Mouse (Mus musculus) CD4-positive helper T cell, adult 2 months (primary cell): ENCODE data around the gene Adh7.

Experiments used
- DNase-seq: peaks from one replicate; pipeline ENCODE4 v3.0.0-alpha.2; 2012; ENCODE audit warnings: low read depth, missing footprints, low spot score

Gene Adh7

DNA sequence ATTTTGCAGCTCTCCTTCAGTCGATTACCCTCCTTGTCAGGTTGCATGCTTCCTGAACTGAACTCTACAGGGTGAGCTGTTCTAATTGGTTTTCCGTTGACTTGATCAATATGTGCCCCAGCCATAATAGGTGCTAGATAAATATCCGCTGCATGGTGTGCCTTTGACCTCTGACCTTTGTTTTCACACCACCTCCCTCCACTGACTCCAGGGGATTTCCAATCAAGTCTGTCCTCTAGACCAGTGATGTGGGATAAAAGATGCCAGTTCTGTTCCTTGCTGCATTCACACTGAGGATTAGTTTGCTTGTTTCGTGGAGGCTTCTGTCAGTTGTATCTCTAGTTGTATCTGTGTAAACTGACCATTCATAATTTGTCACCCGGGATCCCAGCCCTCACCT is 36.6 kb downstream of the Adh7 start:
- DNase-seq, result no peak

DNA sequence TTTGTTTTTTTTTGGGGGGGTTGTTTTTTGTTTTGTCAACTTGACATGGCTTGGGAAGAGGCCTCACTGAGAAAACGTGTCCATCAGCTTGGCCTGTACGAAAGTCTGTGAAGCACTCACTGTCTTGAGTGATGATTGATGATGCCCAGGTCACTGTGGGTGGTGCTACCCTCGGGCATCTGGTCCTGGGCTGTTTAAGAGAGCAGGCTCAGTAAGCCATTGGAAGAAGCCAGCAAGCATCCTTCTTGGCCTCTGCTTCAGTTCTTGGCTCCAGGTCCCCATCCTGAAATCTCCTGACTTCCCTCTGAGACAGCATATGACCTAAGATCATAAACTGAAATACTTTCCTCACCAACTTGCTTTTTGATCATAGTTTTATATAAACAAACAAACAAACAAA is 37.8 kb downstream of the Adh7 start:
- DNase-seq, result no peak

DNA sequence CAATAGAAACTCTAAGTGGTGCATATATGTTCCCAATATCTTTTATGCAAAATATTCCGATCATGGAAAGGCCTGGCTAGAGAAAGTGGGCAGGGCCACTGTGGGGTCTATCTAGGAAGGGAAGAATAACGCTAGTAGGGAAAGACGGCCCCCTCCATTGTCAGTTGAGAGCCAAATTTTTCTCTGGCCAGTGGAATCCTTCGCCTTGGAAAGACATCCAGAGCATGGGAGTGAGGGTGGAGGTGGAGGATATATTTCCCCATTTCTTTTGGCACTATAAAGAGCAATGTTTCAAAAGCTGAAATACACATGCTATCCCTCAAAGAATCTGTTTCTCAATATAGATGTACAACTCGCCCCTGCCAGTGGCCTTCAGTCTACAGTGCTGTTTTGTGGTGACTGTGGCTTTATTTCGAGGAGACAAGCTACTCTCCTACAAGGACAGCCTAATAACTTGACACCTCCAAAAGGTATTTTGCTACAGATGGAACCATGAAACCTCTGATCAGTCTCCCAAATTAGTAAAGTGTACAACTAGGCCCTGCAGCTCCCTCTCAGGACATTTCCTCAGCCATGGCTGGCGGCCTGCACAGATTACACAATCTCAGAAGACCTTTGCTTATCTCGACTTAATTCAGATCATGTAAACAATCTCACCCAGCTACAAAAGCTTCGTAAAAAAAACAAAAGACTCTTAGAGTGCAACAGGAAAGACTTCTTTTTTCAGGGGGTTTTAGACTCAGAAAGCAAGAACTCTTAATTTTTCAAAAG is 38.4 kb downstream of the Adh7 start:
- DNase-seq, result no peak

DNA sequence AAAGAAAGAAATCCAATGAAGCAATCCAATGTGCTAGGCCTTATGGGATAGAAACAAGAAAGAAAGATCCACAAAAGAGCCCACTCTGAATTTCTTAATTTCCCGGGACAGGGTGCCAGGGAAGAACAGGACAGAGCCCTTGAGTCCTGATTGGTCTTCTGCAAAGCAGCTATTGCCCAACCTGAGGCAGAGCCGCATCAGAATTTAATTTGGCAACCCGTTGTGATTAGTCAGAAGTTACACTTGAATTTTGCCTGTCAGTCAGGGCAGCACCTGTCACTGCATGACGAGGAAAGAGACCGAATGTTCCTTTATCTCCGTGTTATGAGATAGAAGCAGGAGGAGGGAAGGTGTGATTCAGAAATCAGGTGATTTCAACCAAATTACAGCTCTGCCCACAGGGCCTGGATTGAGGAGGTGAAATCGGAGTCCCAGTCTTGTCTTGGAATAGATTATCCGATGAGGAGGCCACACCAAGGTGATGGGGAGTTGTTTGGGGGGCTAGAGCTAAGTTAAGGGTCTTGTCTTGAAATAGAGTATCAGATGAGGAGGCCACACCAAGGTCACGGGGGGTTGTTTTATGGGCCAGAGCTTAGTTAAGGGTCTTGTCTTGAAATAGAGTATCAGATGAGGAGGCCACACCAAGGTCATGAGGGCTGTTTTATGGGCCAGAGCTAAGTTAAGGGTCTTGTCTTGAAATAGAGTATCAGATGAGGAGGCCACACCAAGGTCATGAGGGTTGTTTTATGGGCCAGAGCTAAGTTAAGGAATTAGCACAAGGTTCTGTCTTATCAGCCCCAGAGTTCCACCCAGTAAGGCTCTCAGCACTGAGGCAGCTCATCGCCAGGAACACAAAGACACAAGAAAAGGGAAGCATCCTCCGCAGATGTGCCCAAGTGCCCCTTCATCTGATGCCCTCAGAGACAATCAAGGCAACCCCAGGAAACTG is 43.4 kb downstream of the Adh7 start, which contains the start of gene Adh1:
TSS of gene Adh1 (plus strand) at position 271 of the 949 bp plus-strand sequence.
- no peak for DNase-seq

DNA sequence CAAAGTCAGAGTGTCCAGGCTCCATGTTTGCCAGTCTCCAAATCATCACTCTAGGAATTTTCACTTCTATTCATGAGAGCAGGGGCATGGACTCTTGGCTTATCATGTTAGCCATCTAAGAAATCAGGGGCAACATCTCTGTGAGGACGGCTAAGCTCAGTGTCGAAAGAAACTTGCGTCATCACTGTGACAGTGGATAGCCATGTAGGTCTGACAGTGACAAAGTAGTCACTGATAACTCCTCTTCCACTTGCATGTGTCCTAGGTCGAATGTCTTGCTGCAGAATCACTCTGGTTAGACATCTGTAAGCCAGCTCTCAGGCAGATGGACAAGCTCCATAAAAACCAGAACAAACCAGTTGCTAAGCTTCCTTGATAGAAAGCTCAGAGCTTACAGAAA is 45.0 kb downstream of the Adh7 start:
- DNase-seq, result no peak

DNA sequence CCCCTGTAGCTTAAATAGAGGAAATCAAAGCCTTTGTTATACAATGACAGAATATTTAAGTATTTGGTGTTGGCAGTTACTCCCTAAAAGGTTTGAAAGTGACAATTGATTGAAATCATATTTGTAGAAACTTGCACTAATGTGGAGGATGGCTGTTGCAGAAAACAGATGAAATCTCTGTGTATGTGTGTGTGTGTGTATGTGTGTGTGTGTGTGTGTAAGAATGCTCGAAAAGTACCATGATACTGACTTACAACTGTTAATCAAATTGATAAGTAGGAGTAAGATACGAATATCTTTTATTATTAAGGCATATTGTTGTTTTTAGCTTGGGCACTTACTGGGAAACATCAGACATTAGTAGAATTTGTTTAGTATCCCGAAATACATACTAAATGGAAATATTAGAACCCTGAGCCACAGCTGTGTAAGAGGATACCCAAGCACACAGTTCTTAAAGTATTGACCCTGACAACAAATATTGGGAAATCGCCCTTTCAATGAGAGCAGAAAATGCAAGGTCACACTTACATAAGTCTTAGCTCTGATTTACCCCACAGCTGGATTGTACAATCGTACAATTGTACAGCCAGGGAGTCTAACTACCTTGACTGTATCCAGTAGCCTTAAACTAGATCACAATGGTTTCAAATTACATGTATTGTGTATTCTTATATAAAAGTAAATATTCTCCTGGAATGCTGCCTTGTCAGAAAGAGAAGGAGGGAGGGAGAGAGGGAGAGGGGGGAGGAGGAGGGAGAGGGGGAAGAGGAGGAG is 45.8 kb downstream of the Adh7 start:
- no peak for DNase-seq

DNA sequence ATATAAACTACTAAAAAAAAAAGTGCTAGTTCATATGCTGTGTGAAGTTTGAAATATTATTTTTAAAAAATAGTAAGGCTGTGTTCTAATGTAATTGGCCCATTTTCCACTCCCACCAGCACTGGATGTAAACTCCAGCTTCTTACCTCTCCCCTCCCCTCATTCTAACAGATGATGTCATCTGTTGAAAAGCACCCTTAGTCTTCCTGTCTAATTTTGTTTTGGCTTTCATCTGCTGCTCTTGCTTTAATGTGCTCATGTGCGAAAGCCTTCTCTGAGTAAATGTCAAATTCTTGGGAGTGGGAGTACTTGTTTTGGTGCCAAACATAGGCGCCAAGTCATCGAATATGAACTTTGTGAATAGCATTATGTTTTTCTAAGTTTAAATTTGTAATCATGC is 47.1 kb downstream of the Adh7 start:
- no peak for DNase-seq

DNA sequence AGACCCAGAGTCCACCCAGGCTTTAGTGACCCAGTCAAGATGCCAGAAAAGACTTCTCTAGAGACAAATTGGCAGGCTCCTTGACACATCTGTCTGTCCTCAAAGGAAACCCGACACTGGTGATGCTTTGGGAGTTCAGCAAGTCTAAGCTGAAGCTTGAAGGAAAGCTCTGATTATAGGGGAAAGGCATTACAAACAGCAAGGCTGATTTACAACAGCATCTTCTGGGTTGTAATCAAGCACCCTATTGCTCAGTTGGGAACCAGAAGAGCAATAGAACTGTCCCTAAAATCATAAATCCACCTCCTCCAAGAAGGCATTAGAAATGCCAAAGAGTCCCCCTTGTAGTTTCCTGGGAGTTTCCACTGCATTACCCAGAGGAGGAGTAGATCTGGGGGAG is 52.9 kb downstream of the Adh7 start:
- no peak for DNase-seq

DNA sequence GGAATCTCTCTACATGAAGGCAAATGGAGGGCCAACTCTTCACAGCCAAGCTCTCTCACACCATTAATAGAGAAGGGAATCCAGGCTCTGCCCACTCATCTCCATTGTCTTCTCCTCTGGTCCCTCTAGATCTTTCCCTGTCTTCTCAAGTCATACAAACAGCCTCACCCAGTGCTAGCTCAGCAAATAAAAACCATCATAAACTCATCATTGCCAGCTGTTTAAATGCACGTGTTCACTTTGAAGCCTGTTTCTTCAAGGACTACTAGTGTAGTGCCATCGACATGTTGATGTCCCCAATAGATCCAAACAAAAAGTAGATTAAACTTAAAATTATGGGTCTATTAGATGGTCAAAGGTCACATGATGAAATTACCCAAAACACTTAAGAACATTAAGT is 53.7 kb downstream of the Adh7 start:
- no peak for DNase-seq

DNA sequence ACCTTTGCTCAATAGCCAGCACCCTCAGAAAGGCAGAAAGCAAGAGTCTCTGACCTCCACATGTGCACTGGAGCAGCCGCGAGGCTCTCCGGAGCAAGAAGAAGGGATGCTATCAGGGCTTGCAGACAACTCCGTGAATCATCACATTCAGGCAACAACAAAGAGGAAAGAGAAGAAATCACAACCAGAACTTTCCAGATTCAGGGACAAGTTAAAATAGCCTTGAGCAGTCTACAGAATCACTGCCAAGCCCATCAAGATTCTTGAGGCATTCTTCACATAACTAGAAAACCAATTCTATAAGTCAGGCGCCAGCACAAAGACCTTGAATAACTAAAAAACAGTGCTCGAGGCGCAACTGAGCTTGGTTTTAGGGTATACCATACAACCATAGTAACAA is 55.5 kb downstream of the Adh7 start:
- DNase-seq, result no peak

DNA sequence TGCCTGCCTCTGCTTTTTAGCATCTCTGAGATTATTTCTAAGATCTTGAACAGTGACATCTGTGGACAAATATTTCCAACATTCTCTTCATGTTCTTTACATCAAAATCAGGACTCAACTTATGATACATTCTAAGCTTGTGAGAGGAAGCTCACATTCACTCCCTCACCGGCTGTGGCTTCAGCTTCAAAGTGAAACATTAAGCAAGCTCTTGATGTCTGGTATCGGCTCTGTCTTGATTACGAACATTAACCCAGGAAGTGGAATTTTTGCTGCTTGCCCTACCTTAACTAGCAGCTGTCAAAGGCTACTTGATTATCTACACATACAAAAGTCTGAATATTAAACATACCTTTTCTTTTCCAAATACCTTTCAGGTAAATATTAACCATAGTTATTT is 57.5 kb downstream of the Adh7 start:
- peak; percentile 81 for DNase-seq

DNA sequence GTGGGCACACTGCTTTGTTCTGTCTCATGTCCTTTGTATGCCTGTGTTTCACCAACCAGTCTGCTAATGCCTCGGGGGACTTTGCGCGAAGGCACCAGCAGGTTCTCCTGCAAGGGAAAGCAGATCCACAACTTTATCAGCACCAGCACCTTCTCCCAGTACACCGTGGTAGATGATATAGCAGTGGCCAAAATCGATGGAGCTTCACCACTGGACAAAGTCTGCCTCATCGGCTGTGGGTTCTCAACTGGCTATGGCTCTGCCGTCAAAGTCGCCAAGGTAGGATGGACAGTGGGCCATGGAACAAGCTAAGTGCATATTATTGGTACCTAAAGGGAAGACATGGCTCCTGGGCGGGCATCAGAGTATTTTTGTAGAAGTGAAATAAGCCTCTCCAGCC is 65.0 kb downstream of the Adh7 start:
- DNase-seq, result no peak
